Mouse (Mus musculus) intestine, embryonic 15.5 days (tissue): ENCODE measurements around the gene Procr. TPM values are rescaled to one million over a fixed set of nuclear protein-coding genes. Genes with fewer than 3 reads are reported as not detected.

Experiments
- ATAC-seq: fragments of 200-750 bp; cut with Nextera tagmentation; 2 replicates; pipeline ENCODE4 v1.8.0; 2017; ENCODE audit warnings: moderate TSS enrichment, moderate library complexity
- H3K27ac ChIP-seq: fragments of 300-500 bp; sonication (generic); 2 replicates; pipeline ENCODE4 v1.5.1; 2015; ENCODE audit warnings: mild to moderate bottlenecking, inconsistent platforms
- H3K27me3 ChIP-seq: fragments of 300-500 bp; sonication (generic); replicated peaks from 2 replicates; pipeline ENCODE4 v1.6.1; 2015; ENCODE audit warnings: inconsistent platforms
- H3K36me3 ChIP-seq: fragments of 300-500 bp; sonication (generic); 2 replicates; pipeline ENCODE4 v1.6.1; 2015; ENCODE audit warnings: inconsistent platforms
- H3K4me1 ChIP-seq: fragments of 300-500 bp; sonication (generic); replicated peaks from 2 replicates; pipeline ENCODE4 v1.6.1; 2015; ENCODE audit warnings: inconsistent platforms
- H3K4me2 ChIP-seq: fragments of 300-500 bp; sonication (generic); replicated peaks from 2 replicates; pipeline ENCODE4 v1.6.1; 2015; ENCODE audit warnings: mild to moderate bottlenecking, inconsistent platforms
- H3K4me3 ChIP-seq: fragments of 300-500 bp; sonication (generic); replicated peaks from 2 replicates; pipeline ENCODE4 v1.5.1; 2015; ENCODE audit warnings: inconsistent platforms
- H3K9ac ChIP-seq: fragments of 300-500 bp; sonication (generic); 2 replicates; pipeline ENCODE4 v1.6.1; 2015; ENCODE audit warnings: inconsistent platforms
- H3K9me3 ChIP-seq: fragments of 300-500 bp; sonication (generic); 2 replicates; pipeline ENCODE4 v1.6.1; 2016; ENCODE audit warnings: inconsistent platforms
- WGBS: fragments of 180-500 bp; shearing (Covaris S2); methylation state at CpG from one replicate; pipeline ENCODE4 v1.1.7; 2015; 5-methylcytosine and 5-hydroxymethylcytosine counted together
- polyA plus RNA-seq: library from polyadenylated mRNA; unstranded; fragments of >200 nt; fragmentation: Nextera tagmentation; extraction: Ambion mirVana; gene quantifications from 2 replicates; pipeline ENCODE4 v1.2.1, GENCODE M21; 2015

Gene Procr
- polyA plus RNA-seq, result 20.2 and 20.4 TPM in 2 replicates

GRCm38 (mm10) chr2:155751014-155751786 is at the start of gene Procr:
TSS of gene Procr (plus strand) at chr2:155751117.
- Histone ChIP-seq H3K4me1 (0 out of 2 replicates have a peak, but pooled peaks cover 3% of the 10 kb centered on the region), H3K27me3 (no peaks in the 10 kb centered on the region), H3K4me3 (peak within 1 kb of the TSS; percentile 41), H3K9ac (peak within 1 kb of the TSS; percentile 44), H3K9me3 (no peaks in the 10 kb centered on the region), H3K4me2 (peak within 1 kb of the TSS; percentile 76), H3K27ac (no peak within 1 kb of the TSS), H3K36me3 (no peaks in the 10 kb centered on the region)
- WGBS, result 2% methylated on average over 25 of the region's 25 CpGs
- peak; percentile 81 for ATAC-seq

GRCm38 (mm10) chr2:155701399-155701919 is 49.5 kb upstream of the Procr start:
- Histone ChIP-seq H3K4me2 (no peak overlapping the region), H3K27ac (no peak overlapping the region), H3K36me3 (peaks cover 4% of the 10 kb centered on the region; the same call in 1 of the 2 replicates), H3K27me3 (no peaks in the 10 kb centered on the region), H3K9me3 (no peaks in the 10 kb centered on the region), H3K4me3 (no peak overlapping the region), H3K4me1 (no peaks in the 10 kb centered on the region), H3K9ac (no peak overlapping the region)
- no peak for ATAC-seq
- 77% methylated on average over 19 of the region's 19 CpGs for WGBS

- Histone ChIP-seq H3K4me3 (no peak overlapping the region), H3K27ac (no peak overlapping the region), H3K4me1 (no peaks in the 10 kb centered on the region), H3K9me3 (no peaks in the 10 kb centered on the region), H3K4me2 (no peak overlapping the region), H3K36me3 (peaks cover 4% of the 10 kb centered on the region; the same call in 1 of the 2 replicates), H3K9ac (no peak overlapping the region), H3K27me3 (no peaks in the 10 kb centered on the region)
- ATAC-seq, result no peak
- WGBS, result 68% methylated on average over 4 of the region's 4 CpGs
Measured at GRCm38 (mm10) chr2:155703630-155704029, 47.3 kb upstream of the Procr start.

- no peak overlapping the region for H3K4me2 ChIP-seq
- H3K9me3 ChIP-seq, result no peaks in the 10 kb centered on the region
- H3K4me1 ChIP-seq, result no peaks in the 10 kb centered on the region
- peaks cover 7% of the 10 kb centered on the region; the same call in 1 of the 2 replicates for H3K36me3 ChIP-seq
- no peak overlapping the region for H3K27ac ChIP-seq
- H3K4me3 ChIP-seq, result no peak overlapping the region
- 70% methylated on average over 4 of the region's 4 CpGs for WGBS
- no peak overlapping the region for H3K9ac ChIP-seq
- no peak for ATAC-seq
- H3K27me3 ChIP-seq, result no peaks in the 10 kb centered on the region
Measured at GRCm38 (mm10) chr2:155707251-155707650, 43.7 kb upstream of the Procr start.

DNA sequence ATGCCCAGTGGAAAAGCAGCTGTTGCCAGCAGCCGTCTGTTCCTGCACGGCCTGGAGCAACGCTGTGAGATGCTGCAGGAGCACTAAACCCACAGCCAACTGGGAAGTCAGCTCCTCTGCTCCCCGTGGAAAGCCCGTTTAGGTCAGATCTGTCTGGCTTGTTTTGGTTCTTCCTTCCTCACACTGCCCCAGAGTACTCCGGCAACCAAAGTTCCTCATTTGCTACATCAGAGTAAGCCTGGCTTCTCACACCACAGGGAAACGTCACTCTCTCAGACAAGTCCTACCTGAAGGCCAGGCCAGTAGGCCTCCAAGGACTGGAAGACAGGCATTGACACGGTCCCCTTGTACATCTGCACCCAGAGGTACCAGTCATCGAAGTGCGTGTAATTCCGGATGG is 40.4 kb upstream of the Procr start:
- no peaks in the 10 kb centered on the region for H3K9me3 ChIP-seq
- no peak overlapping the region for H3K4me3 ChIP-seq
- no peaks in the 10 kb centered on the region for H3K27me3 ChIP-seq
- 82% methylated on average over 11 of the region's 11 CpGs for WGBS
- no peak for ATAC-seq
- H3K4me1 ChIP-seq, result no peaks in the 10 kb centered on the region
- no peak overlapping the region for H3K9ac ChIP-seq
- H3K4me2 ChIP-seq, result no peak overlapping the region
- no peak overlapping the region for H3K27ac ChIP-seq
- peaks cover 15% of the 10 kb centered on the region for H3K36me3 ChIP-seq

DNA sequence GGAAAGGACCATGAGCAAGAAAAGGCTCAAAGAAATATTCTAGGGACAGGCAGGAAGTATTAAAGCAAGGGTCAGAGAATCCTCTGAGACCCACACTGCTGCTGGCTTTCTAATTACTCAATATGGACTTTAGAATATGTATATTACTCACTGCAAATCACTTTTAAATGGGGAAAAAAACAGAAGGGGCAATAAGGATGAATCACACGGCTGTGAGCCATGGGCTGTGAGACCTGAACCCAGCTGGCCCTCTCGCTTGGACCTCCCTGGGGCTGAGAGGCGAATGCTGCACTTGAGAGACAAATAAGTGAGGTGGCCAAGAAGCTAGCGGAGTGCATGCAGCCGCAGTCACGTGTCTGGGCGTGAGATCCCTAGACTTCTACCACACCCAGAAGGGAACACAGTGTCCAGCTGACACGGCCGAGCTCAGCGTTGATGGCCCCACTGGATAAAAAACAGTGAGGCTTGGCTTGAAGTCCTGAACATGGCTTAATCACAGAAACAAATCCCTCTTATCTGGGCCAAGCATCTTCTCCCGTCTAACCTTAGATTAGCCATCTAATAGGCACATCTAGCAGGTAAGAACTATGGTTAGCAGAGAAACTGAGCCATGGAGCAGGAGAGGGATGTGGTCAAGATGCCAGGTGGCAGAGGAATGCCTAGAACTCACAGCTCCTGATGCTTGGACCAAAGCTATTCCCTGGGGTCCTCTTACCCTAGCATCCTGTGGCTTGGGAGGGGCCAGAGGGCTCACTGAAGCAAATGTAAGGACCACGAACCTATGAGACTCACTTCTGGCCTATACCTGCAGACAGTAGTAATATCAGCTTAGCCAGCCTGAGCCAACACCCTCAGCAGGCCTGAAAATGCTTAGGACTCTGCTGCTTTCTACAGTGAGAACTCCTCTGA is 33.6 kb upstream of the Procr start:
- H3K9ac ChIP-seq, result no peak overlapping the region
- peaks cover 12% of the 10 kb centered on the region; the same call in 1 of the 2 replicates for H3K36me3 ChIP-seq

DNA sequence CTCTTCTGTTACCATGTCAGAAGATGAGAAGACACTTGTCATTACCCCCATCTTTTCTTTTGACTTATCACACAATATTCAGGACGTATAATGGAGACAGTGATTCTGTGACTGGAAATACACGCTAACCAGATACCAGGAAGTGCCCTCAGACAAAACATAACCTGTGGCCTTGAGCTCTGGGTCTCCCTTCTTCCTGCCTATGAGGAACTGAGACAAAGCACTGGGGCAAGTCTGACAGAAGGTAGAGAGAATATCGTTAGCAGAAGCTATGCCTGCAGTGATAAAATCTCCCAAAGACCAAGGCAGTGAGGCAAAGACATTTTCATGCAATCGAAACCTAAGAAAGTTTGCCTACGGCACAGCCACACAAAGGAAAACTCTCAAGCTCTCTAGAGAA is 30.3 kb upstream of the Procr start:
- Histone ChIP-seq H3K9me3 (no peaks in the 10 kb centered on the region), H3K36me3 (peaks cover 4% of the 10 kb centered on the region; the same call in 1 of the 2 replicates), H3K27me3 (no peaks in the 10 kb centered on the region), H3K9ac (no peak overlapping the region), H3K4me3 (no peak overlapping the region), H3K4me1 (no peaks in the 10 kb centered on the region), H3K4me2 (no peak overlapping the region), H3K27ac (no peak overlapping the region)
- 79% methylated on average over 5 of the region's 5 CpGs for WGBS
- ATAC-seq, result no peak

More for the DNA sequence above, 33.6 kb upstream of the Procr start:
- Histone ChIP-seq H3K27me3 (no peaks in the 10 kb centered on the region), H3K27ac (no peak overlapping the region), H3K4me3 (no peak overlapping the region), H3K4me2 (no peak overlapping the region), H3K9me3 (no peaks in the 10 kb centered on the region), H3K4me1 (no peaks in the 10 kb centered on the region)
- 85% methylated on average over 12 of the region's 12 CpGs for WGBS
- ATAC-seq, result peak; percentile 59

GRCm38 (mm10) chr2:155724036-155724435 is 26.9 kb upstream of the Procr start:
- Histone ChIP-seq H3K27ac (no peak overlapping the region), H3K9ac (no peak overlapping the region), H3K27me3 (no peaks in the 10 kb centered on the region), H3K4me1 (peaks cover 11% of the 10 kb centered on the region; the same call in 1 of the 2 replicates), H3K4me2 (no peak overlapping the region), H3K4me3 (no peak overlapping the region), H3K9me3 (no peaks in the 10 kb centered on the region), H3K36me3 (no peaks in the 10 kb centered on the region)
- no peak for ATAC-seq
- WGBS, result 64% methylated on average over 5 of the region's 5 CpGs

DNA sequence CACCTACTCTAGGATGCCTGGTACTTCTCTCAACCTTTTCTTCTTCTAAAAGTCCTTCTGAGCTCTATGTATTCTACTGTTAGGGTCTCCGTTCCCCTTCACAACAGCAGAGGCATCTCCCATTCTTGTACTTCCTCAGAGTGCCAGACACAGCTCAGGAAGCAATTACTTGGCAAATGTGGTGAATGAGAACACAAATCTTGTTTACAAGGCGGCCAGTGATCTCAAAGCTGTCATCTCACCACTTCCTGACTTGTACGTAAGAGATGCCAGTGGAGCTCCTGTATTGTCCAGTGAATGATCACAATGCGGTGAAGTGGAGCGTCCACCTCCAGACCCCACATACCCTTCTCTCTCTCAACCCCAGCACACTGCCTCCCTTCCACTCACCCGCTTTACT is 26.4 kb upstream of the Procr start:
- 85% methylated on average over 6 of the region's 6 CpGs for WGBS
- Histone ChIP-seq H3K4me2 (no peak overlapping the region), H3K9ac (no peak overlapping the region), H3K9me3 (no peaks in the 10 kb centered on the region), H3K4me1 (peaks cover 11% of the 10 kb centered on the region; the same call in 1 of the 2 replicates), H3K27me3 (no peaks in the 10 kb centered on the region), H3K4me3 (no peak overlapping the region), H3K36me3 (no peaks in the 10 kb centered on the region), H3K27ac (no peak overlapping the region)
- ATAC-seq, result no peak

GRCm38 (mm10) chr2:155726302-155726701 is 24.6 kb upstream of the Procr start:
- Histone ChIP-seq H3K4me2 (no peak overlapping the region), H3K9ac (no peak overlapping the region), H3K27ac (no peak overlapping the region), H3K4me3 (no peak overlapping the region), H3K36me3 (no peaks in the 10 kb centered on the region), H3K27me3 (no peaks in the 10 kb centered on the region), H3K9me3 (no peaks in the 10 kb centered on the region), H3K4me1 (peaks cover 11% of the 10 kb centered on the region; the same call in 1 of the 2 replicates)
- ATAC-seq, result no peak
- WGBS, result 78% methylated on average over 7 of the region's 7 CpGs

- WGBS, result 59% methylated on average over 7 of the region's 7 CpGs
- peak; percentile 32 for ATAC-seq
- Histone ChIP-seq H3K36me3 (no peaks in the 10 kb centered on the region), H3K4me3 (no peak overlapping the region), H3K4me1 (peaks cover 11% of the 10 kb centered on the region; the same call in 1 of the 2 replicates), H3K9ac (no peak overlapping the region; the same call in 1 of the 2 replicates), H3K27ac (no peak overlapping the region), H3K4me2 (peak overlapping the region; percentile 83), H3K27me3 (no peaks in the 10 kb centered on the region), H3K9me3 (no peaks in the 10 kb centered on the region)
Measured at GRCm38 (mm10) chr2:155727764-155728395, 23.0 kb upstream of the Procr start.
